In the genomic region with DNA sequence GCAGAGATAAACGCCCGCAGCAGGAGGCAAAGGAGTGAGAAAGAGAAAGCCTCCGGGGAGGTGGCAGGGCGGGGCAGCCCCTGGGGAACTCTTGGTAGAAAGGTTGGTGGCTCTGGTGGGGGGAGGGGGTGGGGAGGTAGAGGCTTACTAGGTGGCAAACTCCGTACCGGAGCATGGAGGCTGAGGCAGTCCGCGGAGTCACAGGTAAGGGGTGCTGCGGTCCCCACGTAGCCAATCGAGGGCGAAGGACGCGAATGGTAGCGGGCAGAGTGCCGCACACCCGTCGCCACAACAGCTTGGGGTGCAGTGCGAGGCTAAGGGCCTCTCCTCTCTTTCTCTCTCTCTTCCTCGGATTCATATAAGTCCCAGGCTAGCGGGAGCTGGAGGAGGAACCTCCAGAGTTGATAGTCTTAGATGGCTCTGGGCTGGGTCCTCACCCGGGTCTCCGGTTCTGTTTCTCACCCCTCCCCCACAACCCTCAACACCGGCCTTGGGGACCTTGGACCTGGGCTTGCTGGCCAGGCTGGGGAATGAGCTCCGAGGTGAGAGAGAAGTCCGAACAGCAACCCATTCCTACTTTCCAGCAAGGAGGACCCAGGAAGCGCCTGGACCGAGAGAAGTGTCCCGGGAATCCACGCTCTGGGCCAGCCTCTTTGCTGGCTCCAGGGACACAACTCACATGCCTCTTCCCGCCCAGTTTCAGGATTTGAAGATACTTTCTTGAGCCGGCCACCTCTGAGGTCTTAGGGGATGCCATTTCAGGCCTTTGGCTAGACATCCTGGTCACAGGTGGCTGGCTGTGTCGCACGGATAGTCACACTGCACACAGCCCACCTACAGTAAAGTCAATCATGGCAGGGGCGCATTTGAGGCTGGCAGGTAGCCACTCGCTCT, we compare ENCODE assay signal across 8 mouse cellular contexts. TPM values are rescaled to one million over a fixed set of nuclear protein-coding genes. Genes with fewer than 3 reads are reported as not detected.
DNase-seq lines count a peak whose midpoint lies in the region; ATAC-seq and TF ChIP-seq lines count a peak whose summit lies in the region.

No protein-coding gene starts in this region.

- WGBS in lung, embryonic 14.5 days, result 9% methylated on average over 36 of the region's 36 CpGs
- 3% methylated on average over 36 of the region's 36 CpGs for WGBS in embryonic facial prominence, embryonic 13.5 days

- no peak for TF ChIP-seq CTCF in lung, embryonic 14.5 days (IDR thresholded peaks at IDR 0.05; ENCODE audit: low read depth)

- no peaks in the 10 kb centered on the region for H3K36me3 ChIP-seq in lung, embryonic 14.5 days (ENCODE audit: insufficient read depth)
- H3K36me3 ChIP-seq in embryonic facial prominence, embryonic 13.5 days, result no peaks in the 10 kb centered on the region

- peaks cover 8% of the 10 kb centered on the region; the same call in 1 of the 2 replicates for H3K27me3 ChIP-seq in lung, embryonic 14.5 days (ENCODE audit: insufficient read depth, low read length)
- peaks cover 12% of the 10 kb centered on the region for H3K27me3 ChIP-seq in embryonic facial prominence, embryonic 13.5 days

- peak; percentile 43 for DNase-seq in lung, embryonic 14.5 days
- no peak for DNase-seq in lung, postnatal 14 days
- DNase-seq in kidney, adult 8-10 months, result peak; percentile 60 to 67
- peak; percentile 43 for DNase-seq in lung, postnatal 36 days
- DNase-seq in spleen, postnatal 4 days (ENCODE audit: low spot score in 2 of 2), result peak; percentile 61 to 73
- DNase-seq in gastrocnemius, adult 8-10 months (ENCODE audit: low spot score in 2 of 2), result no peak

- H3K4me3 ChIP-seq in lung, embryonic 14.5 days (ENCODE audit: low read depth, low read length), result peak overlapping the region; percentile 39
- H3K4me3 ChIP-seq in embryonic facial prominence, embryonic 13.5 days, result peak overlapping the region; percentile 37

- H3K4me2 ChIP-seq in lung, embryonic 14.5 days, result peak overlapping the region; percentile 70
- peak overlapping the region; percentile 69 for H3K4me2 ChIP-seq in embryonic facial prominence, embryonic 13.5 days

- ATAC-seq in lung, embryonic 14.5 days (ENCODE audit: insufficient read depth), result peak; percentile 32; the same call in 1 of the 2 replicates
- 0 out of 2 replicates have a peak, but pooled peaks have one; percentile 52 for ATAC-seq in embryonic facial prominence, embryonic 13.5 days (ENCODE audit: insufficient number of reproducible peaks, insufficient read depth, low FRiP score, low TSS enrichment, low read depth)
- no peak for ATAC-seq in cerebellum, adult (ENCODE audit: insufficient number of reproducible peaks, low FRiP score, low TSS enrichment)

- H3K27ac ChIP-seq in lung, embryonic 14.5 days (ENCODE audit: low read depth), result no peak overlapping the region
- H3K27ac ChIP-seq in embryonic facial prominence, embryonic 13.5 days, result peak overlapping the region; percentile 66

- no peaks in the 10 kb centered on the region for H3K9me3 ChIP-seq in lung, embryonic 14.5 days (ENCODE audit: low read depth, low read length)
- no peaks in the 10 kb centered on the region for H3K9me3 ChIP-seq in embryonic facial prominence, embryonic 13.5 days

- H3K4me1 ChIP-seq in lung, embryonic 14.5 days (ENCODE audit: insufficient read depth), result peaks cover 5% of the 10 kb centered on the region; the same call in 1 of the 2 replicates
- H3K4me1 ChIP-seq in embryonic facial prominence, embryonic 13.5 days, result peaks cover 36% of the 10 kb centered on the region

- H3K9ac ChIP-seq in lung, embryonic 14.5 days, result peak overlapping the region; percentile 45; the same call in 1 of the 2 replicates
- peak overlapping the region; percentile 66 for H3K9ac ChIP-seq in embryonic facial prominence, embryonic 13.5 days

RNA-seq across cellular contexts. Expression of a gene that starts 2.4 kb away (rescaled TPM):
- 0.54 and 1.5 TPM in 2 replicates for polyA plus RNA-seq in lung, embryonic 14.5 days (2014; fragmentation: Nextera tagmentation; extraction: Ambion mirVana)
- 2.0 and 2.1 TPM in 2 replicates for polyA plus RNA-seq in embryonic facial prominence, embryonic 13.5 days (2015; fragmentation: Nextera tagmentation; extraction: Ambion mirVana)
- total RNA-seq in gastrocnemius, adult 8-10 months (2022), result under 1 TPM in 1 of 4 experiments, not detected in 3; 0.19 TPM

RNA-seq across cellular contexts. Expression of a gene that starts 12.1 kb away (rescaled TPM):
- polyA plus RNA-seq in lung, embryonic 14.5 days (2014; fragmentation: Nextera tagmentation; extraction: Ambion mirVana), result not detected in 2 replicates
- polyA plus RNA-seq in embryonic facial prominence, embryonic 13.5 days (2015; fragmentation: Nextera tagmentation; extraction: Ambion mirVana), result 0.31 TPM in 1 of 2 replicates, not detected in the other
- 1 to 10 TPM; 3.6 to 4.9 (median 4.0) TPM for total RNA-seq in gastrocnemius, adult 8-10 months (2022)

Comparison
In these comparisons a context has a peak if more than half of its experiments do, and no peak if none do; other contexts are left out.
1. DNase-seq: peak in lung, embryonic 14.5 days (single experiment), kidney, adult 8-10 months (2 of 2), lung, postnatal 36 days (single experiment) and spleen, postnatal 4 days (2 of 2); none in lung, postnatal 14 days (single experiment) and gastrocnemius, adult 8-10 months (0 of 2).